Mouse (Mus musculus): ENCODE measurements at regions not wholly inside any gene's neighbourhood (a gene's known extent, or its start where the extent isn't known, plus 50 kb on each side); places are given as distances from the start of the nearest gene placed in this dataset.

GRCm38 (mm10) chr10:39216142-39216904 lies 52.7 kb upstream of the Ccn6 start:
- no peak for DNase-seq

- DNase-seq: no peak
Observed at GRCm38 (mm10) chr10:39214563-39214962, 51.0 kb upstream of the Ccn6 start.
